Mouse (Mus musculus) neural tube, embryonic 13.5 days (tissue): Measurements from ENCODE around the gene Nuak2. TPM values are rescaled to one million over a fixed set of nuclear protein-coding genes. Genes with fewer than 3 reads are reported as not detected.

Source experiments
- ATAC-seq: fragments of 200-750 bp; cut with Nextera tagmentation; 2 replicates; pipeline ENCODE4 v1.8.0; 2017; ENCODE audit warnings: low read depth, mild to moderate bottlenecking, moderate TSS enrichment, moderate library complexity
- H3K27ac ChIP-seq: fragments of 300-500 bp; sonication (generic); replicated peaks from 2 replicates; pipeline ENCODE4 v1.5.1; 2015; ENCODE audit warnings: moderate library complexity, mild to moderate bottlenecking, inconsistent platforms
- H3K27me3 ChIP-seq: fragments of 300-500 bp; sonication (generic); 2 replicates; pipeline ENCODE4 v1.6.1; 2015; ENCODE audit warnings: mild to moderate bottlenecking, inconsistent platforms
- H3K36me3 ChIP-seq: fragments of 300-500 bp; sonication (generic); 2 replicates; pipeline ENCODE4 v1.6.1; 2015; ENCODE audit warnings: mild to moderate bottlenecking, inconsistent platforms
- H3K4me1 ChIP-seq: fragments of 300-500 bp; sonication (generic); replicated peaks from 2 replicates; pipeline ENCODE4 v1.6.1; 2015; ENCODE audit warnings: inconsistent platforms
- H3K4me2 ChIP-seq: fragments of 300-500 bp; sonication (generic); 2 replicates; pipeline ENCODE4 v1.6.1; 2015; ENCODE audit warnings: inconsistent platforms, mild to moderate bottlenecking, moderate library complexity
- H3K4me3 ChIP-seq: fragments of 300-500 bp; sonication (generic); 2 replicates; pipeline ENCODE4 v1.5.1; 2015; ENCODE audit warnings: mild to moderate bottlenecking, inconsistent platforms
- H3K9ac ChIP-seq: fragments of 300-500 bp; sonication (generic); 2 replicates; pipeline ENCODE4 v1.6.1; 2015; ENCODE audit warnings: moderate library complexity, mild to moderate bottlenecking, inconsistent platforms
- H3K9me3 ChIP-seq: fragments of 300-500 bp; sonication (generic); 2 replicates; pipeline ENCODE4 v1.6.1; 2016; ENCODE audit warnings: inconsistent platforms
- WGBS: fragments of 180-500 bp; shearing (Covaris S2); methylation state at CpG from one replicate; pipeline ENCODE4 v1.1.7; 2015; 5-methylcytosine and 5-hydroxymethylcytosine counted together
- polyA plus RNA-seq: library from polyadenylated mRNA; unstranded; fragments of >200 nt; fragmentation: Nextera tagmentation; extraction: Ambion mirVana; gene quantifications from 2 replicates; pipeline ENCODE4 v1.2.1, GENCODE M21; 2015

The Nuak2 gene
- polyA plus RNA-seq, 1 experiment from 2014 or later = 9.0 TPM

GRCm38 (mm10) chr1:132287445-132287844 lies 28.5 kb upstream of the Nuak2 start:
- Histone ChIP-seq H3K27ac (no peak overlapping the region), H3K9ac (no peak overlapping the region), H3K27me3 (no peaks in the 10 kb centered on the region), H3K36me3 (no peaks in the 10 kb centered on the region), H3K4me1 (peaks cover 79% of the 10 kb centered on the region), H3K4me3 (no peak overlapping the region), H3K9me3 (no peaks in the 10 kb centered on the region), H3K4me2 (no peak overlapping the region)
- ATAC-seq = no peak
- WGBS = 59% methylated on average over 2 of the region's 2 CpGs

- peaks cover 79% of the 10 kb centered on the region for H3K4me1 ChIP-seq
- no peaks in the 10 kb centered on the region for H3K9me3 ChIP-seq
- ATAC-seq = no peak
- H3K9ac ChIP-seq = no peak overlapping the region
- 11% methylated on average over 11 of the region's 11 CpGs for WGBS
- H3K4me2 ChIP-seq = no peak overlapping the region
- no peaks in the 10 kb centered on the region for H3K36me3 ChIP-seq
- no peak overlapping the region for H3K27ac ChIP-seq
- H3K27me3 ChIP-seq = no peaks in the 10 kb centered on the region
- H3K4me3 ChIP-seq = no peak overlapping the region
These were observed 27.9 kb upstream of the Nuak2 start for GRCm38 (mm10) chr1:132287991-132288451.

DNA sequence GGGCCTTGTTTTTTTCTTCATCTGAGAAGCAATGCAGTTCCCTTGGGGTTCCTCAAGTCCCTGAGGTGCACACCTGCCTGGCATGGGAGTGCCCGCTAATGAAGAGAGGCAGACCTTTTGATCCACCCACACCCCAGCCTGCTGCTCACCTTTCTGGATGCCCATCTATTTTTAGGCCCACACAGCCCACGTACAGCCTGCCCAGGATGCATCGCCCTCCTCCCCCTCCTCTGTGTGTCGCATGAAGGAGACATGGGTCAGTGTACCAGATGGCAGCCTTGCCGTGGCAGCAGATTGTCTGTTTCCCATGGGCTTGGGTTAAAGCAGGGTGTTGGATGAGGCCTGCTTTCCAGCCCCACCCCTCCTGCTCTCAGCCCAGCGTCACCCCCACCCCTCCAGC lies 26.0 kb upstream of the Nuak2 start:
- Histone ChIP-seq H3K27me3 (no peaks in the 10 kb centered on the region; the same call in 1 of the 2 replicates), H3K27ac (peak overlapping the region; percentile 39), H3K4me1 (peaks cover 68% of the 10 kb centered on the region), H3K4me2 (no peak overlapping the region), H3K36me3 (no peaks in the 10 kb centered on the region), H3K9ac (no peak overlapping the region), H3K9me3 (no peaks in the 10 kb centered on the region), H3K4me3 (no peak overlapping the region)
- ATAC-seq = peak; percentile 21; the same call in 1 of the 2 replicates
- WGBS = 42% methylated on average over 6 of the region's 6 CpGs

DNA sequence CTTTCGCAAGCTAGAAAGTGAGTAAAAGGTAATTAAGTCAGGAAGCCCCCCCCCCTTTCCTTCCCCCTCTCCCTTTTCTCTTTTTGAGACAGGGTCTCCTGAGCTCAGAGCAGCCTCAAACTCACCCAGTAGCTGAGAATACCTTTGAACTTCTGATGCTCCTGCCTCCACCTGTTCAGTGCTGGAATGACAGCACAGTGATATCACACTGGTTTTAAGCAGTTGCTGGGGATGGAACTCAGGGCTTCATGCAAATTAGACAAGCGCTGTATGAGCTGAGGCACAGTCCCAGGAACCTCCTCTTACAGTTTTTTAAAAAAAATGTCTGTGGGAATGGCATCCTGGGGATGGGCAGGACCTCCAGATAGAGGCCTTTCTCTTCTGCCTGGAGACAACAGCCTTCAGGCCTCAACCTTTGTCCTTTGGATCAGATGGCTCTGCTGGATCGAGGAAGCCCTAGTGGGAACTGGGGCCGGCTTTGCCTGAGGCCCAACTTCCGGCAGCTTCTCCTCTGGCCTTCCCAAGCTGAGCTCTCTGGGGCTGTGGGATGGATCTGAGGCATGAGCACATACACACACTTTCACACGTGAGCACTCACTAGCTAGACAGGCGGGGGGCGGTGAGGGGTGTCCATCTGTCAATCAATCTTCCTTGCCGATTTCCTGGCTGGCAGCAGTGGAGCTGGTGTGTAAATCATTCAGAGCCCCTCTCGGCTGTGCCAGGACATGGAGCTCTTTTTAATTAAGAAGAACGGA lies 24.8 kb upstream of the Nuak2 start:
- no peak overlapping the region for H3K4me3 ChIP-seq
- WGBS = 21% methylated on average over 11 of the region's 11 CpGs

DNA sequence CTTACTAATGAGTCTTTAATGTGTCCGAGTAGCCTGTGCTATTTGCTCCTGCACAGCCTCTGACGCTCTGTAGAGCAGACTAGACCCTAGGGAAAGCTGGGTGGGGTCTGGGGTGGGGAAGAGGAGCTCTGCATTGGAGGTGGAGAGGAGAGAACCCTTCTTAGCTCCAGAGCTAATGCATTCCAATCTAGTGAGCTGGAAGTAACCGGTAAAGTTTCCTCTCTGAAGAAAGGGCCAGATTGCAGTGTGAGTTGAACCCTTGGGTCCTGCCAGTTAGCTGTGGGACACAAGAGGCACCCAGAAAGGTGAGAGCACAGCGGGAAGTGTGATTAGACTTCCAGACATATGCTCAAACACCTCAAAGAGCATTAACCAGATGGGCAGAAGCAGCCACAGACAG lies 24.2 kb upstream of the Nuak2 start:
- peak overlapping the region; percentile 70 for H3K27ac ChIP-seq
- H3K4me3 ChIP-seq = no peak overlapping the region
- H3K36me3 ChIP-seq = no peaks in the 10 kb centered on the region
- WGBS = 22% methylated on average over 4 of the region's 4 CpGs
- no peak overlapping the region for H3K9ac ChIP-seq
- peaks cover 3% of the 10 kb centered on the region; the same call in 1 of the 2 replicates for H3K27me3 ChIP-seq
- no peak overlapping the region for H3K4me2 ChIP-seq
- H3K9me3 ChIP-seq = no peaks in the 10 kb centered on the region
- ATAC-seq = peak; percentile 13; the same call in 1 of the 2 replicates
- H3K4me1 ChIP-seq = peaks cover 70% of the 10 kb centered on the region

More for the DNA sequence above, 24.8 kb upstream of the Nuak2 start:
- H3K4me1 ChIP-seq = peaks cover 73% of the 10 kb centered on the region
- peak; percentile 42; the same call in 1 of the 2 replicates for ATAC-seq
- H3K36me3 ChIP-seq = no peaks in the 10 kb centered on the region
- no peak overlapping the region for H3K9ac ChIP-seq
- H3K9me3 ChIP-seq = no peaks in the 10 kb centered on the region
- H3K27me3 ChIP-seq = peaks cover 2% of the 10 kb centered on the region; the same call in 1 of the 2 replicates
- H3K4me2 ChIP-seq = no peak overlapping the region
- peak overlapping the region; percentile 70 for H3K27ac ChIP-seq

DNA sequence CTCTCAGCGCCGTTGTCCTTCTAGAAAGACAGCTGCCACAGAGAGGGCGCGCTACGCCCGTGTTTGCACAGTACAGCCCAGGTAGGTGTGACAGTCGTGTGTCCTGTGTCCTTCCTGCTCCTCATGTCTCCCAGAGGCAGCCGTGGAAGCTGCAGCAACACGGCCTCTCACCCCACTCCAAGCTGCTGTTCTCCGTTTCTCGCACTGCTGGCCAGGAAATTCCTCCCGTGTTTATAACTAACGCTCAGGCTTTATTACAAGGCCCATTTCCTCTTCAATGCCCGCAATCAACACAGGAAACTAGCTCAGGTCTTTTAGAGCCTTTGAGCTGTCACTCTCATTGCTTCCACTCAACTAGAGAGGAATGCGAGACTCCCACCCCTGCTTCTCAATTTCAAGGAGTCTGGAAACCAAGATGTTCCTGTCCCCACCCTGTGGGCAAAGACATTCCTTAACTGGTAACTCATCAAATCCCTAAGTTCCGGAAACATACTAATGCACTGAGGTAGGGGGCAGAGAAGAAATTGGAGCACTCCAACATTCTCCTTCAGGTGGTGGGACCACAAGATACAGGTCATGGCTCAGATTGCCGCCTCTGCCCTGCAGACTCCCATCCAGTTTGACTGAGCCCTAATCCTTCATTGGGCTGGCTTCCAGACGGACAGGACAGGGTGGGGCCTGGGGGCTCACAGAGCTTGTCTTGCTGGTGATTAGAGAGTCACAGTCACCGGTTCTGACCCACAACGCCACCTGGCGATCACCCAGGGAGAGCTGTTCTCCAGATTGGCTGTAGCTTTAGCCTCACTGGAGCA lies 23.4 kb upstream of the Nuak2 start:
- 33% methylated on average over 21 of the region's 21 CpGs for WGBS
- no peak for ATAC-seq
- Histone ChIP-seq H3K4me2 (no peak overlapping the region), H3K27ac (peak overlapping the region; percentile 70; the same call in 1 of the 2 replicates), H3K36me3 (no peaks in the 10 kb centered on the region), H3K27me3 (peaks cover 9% of the 10 kb centered on the region), H3K9ac (no peak overlapping the region), H3K4me1 (peaks cover 62% of the 10 kb centered on the region), H3K9me3 (no peaks in the 10 kb centered on the region), H3K4me3 (no peak overlapping the region)

DNA sequence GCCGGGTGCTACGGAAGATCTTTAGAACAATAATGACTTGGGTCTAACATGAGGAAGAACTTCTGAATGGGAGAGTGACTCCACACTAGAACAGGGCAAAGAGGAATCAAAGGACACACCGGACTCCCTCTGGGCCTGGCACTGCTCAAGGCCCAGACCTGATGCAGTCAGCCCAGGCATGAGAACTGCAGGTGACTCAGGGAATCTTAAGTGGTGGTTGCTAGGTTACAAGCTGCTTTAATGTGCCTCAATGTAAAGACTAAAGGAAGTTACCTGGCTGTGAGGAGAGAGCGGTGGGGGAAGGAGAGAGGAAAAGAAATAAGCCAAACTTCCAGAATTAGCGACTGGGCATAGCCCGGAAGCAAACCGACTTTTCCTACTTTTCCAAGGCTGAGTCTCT lies 20.4 kb upstream of the Nuak2 start:
- 75% methylated on average over 7 of the region's 7 CpGs for WGBS
- Histone ChIP-seq H3K4me1 (peaks cover 61% of the 10 kb centered on the region), H3K27me3 (peaks cover 24% of the 10 kb centered on the region), H3K9ac (no peak overlapping the region), H3K36me3 (no peaks in the 10 kb centered on the region), H3K4me2 (no peak overlapping the region), H3K27ac (no peak overlapping the region), H3K4me3 (no peak overlapping the region), H3K9me3 (no peaks in the 10 kb centered on the region)
- ATAC-seq = no peak

DNA sequence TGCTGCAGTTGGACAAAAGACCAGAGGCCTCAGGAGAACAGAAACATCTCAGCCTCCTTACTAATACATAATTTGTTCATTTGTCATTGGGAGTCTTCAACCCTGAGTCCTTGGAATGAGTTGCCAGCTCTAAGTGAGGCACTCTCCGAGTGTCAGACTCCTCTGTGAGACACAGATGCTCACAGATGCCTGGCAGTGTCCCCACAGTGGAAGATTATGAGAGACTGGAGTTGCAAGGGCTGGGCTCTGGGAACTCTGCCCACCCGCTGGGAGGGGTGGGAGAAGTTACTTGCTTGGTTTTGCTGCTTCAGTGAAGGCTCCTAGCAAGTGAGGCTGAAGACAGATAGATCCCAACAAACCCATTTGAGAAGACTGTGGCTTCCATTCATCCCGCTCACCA lies 19.9 kb upstream of the Nuak2 start:
- Histone ChIP-seq H3K9ac (no peak overlapping the region), H3K27me3 (peaks cover 24% of the 10 kb centered on the region), H3K27ac (no peak overlapping the region), H3K9me3 (no peaks in the 10 kb centered on the region), H3K4me1 (peaks cover 56% of the 10 kb centered on the region), H3K4me2 (no peak overlapping the region), H3K4me3 (no peak overlapping the region), H3K36me3 (no peaks in the 10 kb centered on the region)
- 67% methylated on average over 3 of the region's 3 CpGs for WGBS
- ATAC-seq = no peak

DNA sequence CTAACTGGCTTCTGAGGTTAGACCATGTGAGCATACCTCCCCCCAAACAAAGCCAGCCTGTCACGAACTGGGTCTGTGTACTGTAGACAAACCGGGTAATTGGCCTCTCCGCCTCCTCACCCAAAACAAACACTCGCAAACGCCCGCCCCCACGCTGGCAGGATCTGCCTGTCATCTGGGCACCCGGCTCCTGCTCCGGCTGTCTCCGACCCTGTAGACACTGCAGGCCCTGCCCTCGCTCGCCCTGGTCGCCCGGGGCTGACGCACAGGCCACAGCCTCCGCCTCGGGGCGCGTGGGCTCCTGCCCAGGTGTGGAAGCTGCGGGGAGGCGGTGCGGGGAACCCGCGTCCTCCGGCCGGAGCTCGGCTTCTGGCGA lies 17.5 kb upstream of the Nuak2 start, which contains the start of gene Klhdc8a:
Gene Klhdc8a, plus strand, starts transcription at position 202 of the 376 bp plus-strand sequence.
- Histone ChIP-seq H3K4me3 (peak within 1 kb of the TSS; percentile 59), H3K4me1 (peaks cover 47% of the 10 kb centered on the region), H3K9ac (peak within 1 kb of the TSS; percentile 86), H3K27ac (peak within 1 kb of the TSS; percentile 80), H3K4me2 (peak within 1 kb of the TSS; percentile 87), H3K27me3 (peaks cover 24% of the 10 kb centered on the region), H3K9me3 (no peaks in the 10 kb centered on the region), H3K36me3 (no peaks in the 10 kb centered on the region)
- peak; percentile 68 for ATAC-seq
- 1% methylated on average over 28 of the region's 28 CpGs for WGBS

- Histone ChIP-seq H3K27me3 (peaks cover 24% of the 10 kb centered on the region), H3K9ac (peak overlapping the region; percentile 86), H3K36me3 (no peaks in the 10 kb centered on the region), H3K4me3 (peak overlapping the region; percentile 59), H3K27ac (peak overlapping the region; percentile 80), H3K4me2 (peak overlapping the region; percentile 87), H3K4me1 (peaks cover 47% of the 10 kb centered on the region), H3K9me3 (no peaks in the 10 kb centered on the region)
- WGBS = 2% methylated on average over 64 of the region's 71 CpGs
- ATAC-seq = peak; percentile 72
These were observed 17.0 kb upstream of the Nuak2 start for GRCm38 (mm10) chr1:132298801-132299464.

GRCm38 (mm10) chr1:132299744-132300143 lies 16.2 kb upstream of the Nuak2 start:
- Histone ChIP-seq H3K9me3 (no peaks in the 10 kb centered on the region), H3K4me2 (peak overlapping the region; percentile 87), H3K9ac (peak overlapping the region; percentile 86), H3K4me3 (peak overlapping the region; percentile 59), H3K27ac (no peak overlapping the region), H3K36me3 (peaks cover 3% of the 10 kb centered on the region; the same call in 1 of the 2 replicates), H3K4me1 (peaks cover 51% of the 10 kb centered on the region), H3K27me3 (peaks cover 24% of the 10 kb centered on the region)
- no peak for ATAC-seq
- WGBS = 86% methylated on average over 5 of the region's 5 CpGs
